Mouse (Mus musculus) liver, postnatal 0 days (tissue): ENCODE results near the gene Hecw1.

Experiments
- CTCF ChIP-seq: sonication (generic); IDR thresholded peaks from 2 replicates; pipeline ENCODE4 v1.5.1; 2016; ENCODE audit warnings: antibody characterized with exemption, low read depth
- EP300 ChIP-seq: IDR thresholded peaks from 2 replicates; pipeline ENCODE4 v1.6.1; 2016; ENCODE audit warnings: antibody characterized with exemption, low read depth, mild to moderate bottlenecking

DNA sequence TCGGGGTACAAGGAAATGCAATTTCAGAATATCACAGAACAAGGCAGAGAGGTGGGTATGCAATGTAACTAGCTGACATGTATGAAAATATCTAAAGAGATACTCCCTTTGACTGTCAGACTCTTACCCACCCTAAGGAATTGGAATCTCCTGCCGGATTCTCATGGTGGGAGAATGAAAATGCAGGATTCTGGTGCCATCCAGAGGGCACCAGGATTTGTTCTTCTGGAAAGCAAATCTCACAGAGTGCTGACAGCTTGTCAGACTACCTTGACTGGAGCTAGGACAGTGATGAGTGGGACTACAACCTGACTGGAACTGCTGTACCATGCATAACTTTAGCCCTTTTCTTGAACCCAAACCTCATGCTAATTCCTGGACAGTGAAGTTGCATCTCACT, 29.6 kb upstream of the Hecw1 start:
- no peak for TF ChIP-seq EP300
- TF ChIP-seq CTCF: no peak
